Mouse (Mus musculus) T-helper 2 cell (primary cell): Measurements from ENCODE around the gene Psmc3ip.
"Not testable (repeated sequence)": the region's sequence is repeated elsewhere in the genome, so short reads cannot be mapped to it uniquely, and the experiment has no call there.

ENCODE experiments used
- in situ Hi-C: fragments of 300-600 bp; cut with MboI, MseI; formaldehyde crosslinking; loops from one replicate; pipeline ENCODE4 v1.15.1; 2025; ENCODE audit warnings: high pct_unique_total_duplicates

The Psmc3ip gene

GRCm38 (mm10) chr11:101095314-101096024 lies at the start of gene Psmc3ip:
Gene Psmc3ip (minus strand): TSS chr11:101095436.
- in situ Hi-C loops, result loop anchor here (5.0 kb wide), 1 partner anchor 87 kb away; no protein-coding TSS in a partner anchor

GRCm38 (mm10) chr11:101143338-101144225 lies 48.3 kb upstream of the Psmc3ip start:
- in situ Hi-C loops, result no loop called here

GRCm38 (mm10) chr11:101142215-101142967 lies 47.2 kb upstream of the Psmc3ip start:
- in situ Hi-C loops, result no loop called here

GRCm38 (mm10) chr11:101141088-101141487 lies 45.9 kb upstream of the Psmc3ip start:
- in situ Hi-C loops, result no loop called here

- in situ Hi-C loops, result no loop called here
Observed at GRCm38 (mm10) chr11:101140164-101140819, 45.1 kb upstream of the Psmc3ip start.

- in situ Hi-C loops, result loop anchor here (10.0 kb wide), 1 partner anchor 494 kb away; no protein-coding TSS in a partner anchor
Observed at GRCm38 (mm10) chr11:101138536-101139181, 43.4 kb upstream of the Psmc3ip start.

- in situ Hi-C loops, result loop anchor here (10.0 kb wide), 1 partner anchor 492 kb away; no protein-coding TSS in a partner anchor
Observed at GRCm38 (mm10) chr11:101137000-101137399, 41.8 kb upstream of the Psmc3ip start.

GRCm38 (mm10) chr11:101134217-101134865 lies 39.1 kb upstream of the Psmc3ip start:
- in situ Hi-C loops, result loop anchor here (10.0 kb wide), 1 partner anchor 490 kb away; no protein-coding TSS in a partner anchor

GRCm38 (mm10) chr11:101133037-101133436 lies 37.8 kb upstream of the Psmc3ip start:
- in situ Hi-C loops, result loop anchor here (10.0 kb wide), 1 partner anchor 488 kb away; no protein-coding TSS in a partner anchor

GRCm38 (mm10) chr11:101131701-101132100 lies 36.5 kb upstream of the Psmc3ip start:
- in situ Hi-C loops, result loop anchor here (10.0 kb wide), 1 partner anchor 487 kb away; no protein-coding TSS in a partner anchor

- in situ Hi-C loops, result loop anchor here (10.0 kb wide), 1 partner anchor 486 kb away; no protein-coding TSS in a partner anchor
Observed at GRCm38 (mm10) chr11:101131187-101131586, 36.0 kb upstream of the Psmc3ip start.

GRCm38 (mm10) chr11:101130056-101130756 lies 35.0 kb upstream of the Psmc3ip start:
- in situ Hi-C loops, result loop anchor here (10.0 kb wide), 1 partner anchor 485 kb away; no protein-coding TSS in a partner anchor

- in situ Hi-C loops, result no loop called here
Observed at GRCm38 (mm10) chr11:101128996-101129577, 33.9 kb upstream of the Psmc3ip start.

- in situ Hi-C loops, result no loop called here
Observed at GRCm38 (mm10) chr11:101127075-101127474, 31.8 kb upstream of the Psmc3ip start.

- in situ Hi-C loops, result not testable (repeated sequence)
Observed at GRCm38 (mm10) chr11:101125008-101125407, 29.8 kb upstream of the Psmc3ip start.

- in situ Hi-C loops, result loop anchor here (5.0 kb wide), 1 partner anchor 38 kb away; no protein-coding TSS in a partner anchor
Observed at GRCm38 (mm10) chr11:101124494-101124893, 29.3 kb upstream of the Psmc3ip start.

GRCm38 (mm10) chr11:101120545-101121188 lies 25.4 kb upstream of the Psmc3ip start:
- in situ Hi-C loops, result loop anchor here (5.0 kb wide), 1 partner anchor 42 kb away; no protein-coding TSS in a partner anchor
